Mouse (Mus musculus): ENCODE data around the gene Comt. TPM values are rescaled to one million over a fixed set of nuclear protein-coding genes. Genes with fewer than 3 reads are reported as not detected.

The Comt gene
- polyA plus RNA-seq, 1 experiment: 96.2 TPM

- no peak for TF ChIP-seq USF1 (IDR thresholded peaks at IDR 0.05; ENCODE audit: low read depth)
- TF ChIP-seq MYOD1 (IDR thresholded peaks at IDR 0.05; ENCODE audit: control insufficient read depth, insufficient read length, low read depth): no peak
- TF ChIP-seq MAX (IDR thresholded peaks at IDR 0.05): no peak
- peaks cover 38% of the 10 kb centered on the region for H3K36me3 ChIP-seq (ENCODE audit: control insufficient read depth, insufficient read depth)
Measured at GRCm38 (mm10) chr16:18420571-18420970, 6.1 kb downstream of the Comt start.

GRCm38 (mm10) chr16:18419603-18420026 is 7.0 kb downstream of the Comt start:
- TF ChIP-seq CEBPB (IDR thresholded peaks at IDR 0.05; ENCODE audit: low read depth) (no peak), CTCF (IDR thresholded peaks at IDR 0.05; ENCODE audit: control insufficient read depth, insufficient read depth, insufficient read length) (no peak), MAX (IDR thresholded peaks at IDR 0.05) (no peak), MYOG (IDR thresholded peaks at IDR 0.05; ENCODE audit: control insufficient read depth, extremely low read depth, insufficient read length) (no peak), FOSL1 (IDR thresholded peaks at IDR 0.05; ENCODE audit: insufficient read depth, low read length, poor library complexity, severe bottlenecking) (no peak), MYOD1 (IDR thresholded peaks at IDR 0.05; ENCODE audit: control insufficient read depth, insufficient read length, low read depth) (no peak), USF1 (IDR thresholded peaks at IDR 0.05; ENCODE audit: low read depth) (no peak)
- peaks cover 46% of the 10 kb centered on the region for H3K36me3 ChIP-seq (ENCODE audit: control insufficient read depth, insufficient read depth)
- H3ac ChIP-seq (ENCODE audit: control insufficient read depth, insufficient read length, low read depth): no peak overlapping the region
- peaks cover 32% of the 10 kb centered on the region for H3K79me3 ChIP-seq (ENCODE audit: low read depth)
- peaks cover 79% of the 10 kb centered on the region for H3K79me2 ChIP-seq (ENCODE audit: control insufficient read depth, insufficient read depth)
- no peaks in the 10 kb centered on the region for H3K27me3 ChIP-seq (ENCODE audit: control insufficient read depth, insufficient read depth, insufficient read length)
- H3K4me3 ChIP-seq (ENCODE audit: insufficient read depth, poor library complexity, severe bottlenecking): no peak overlapping the region

More at GRCm38 (mm10) chr16:18420571-18420970, 6.1 kb downstream of the Comt start:
- Histone ChIP-seq H3ac (ENCODE audit: control insufficient read depth, insufficient read length, low read depth) (no peak overlapping the region), H3K79me2 (ENCODE audit: control insufficient read depth, insufficient read depth) (peaks cover 79% of the 10 kb centered on the region), H3K79me3 (ENCODE audit: low read depth) (peaks cover 34% of the 10 kb centered on the region), H3K27me3 (ENCODE audit: control insufficient read depth, insufficient read depth, insufficient read length) (no peaks in the 10 kb centered on the region), H3K4me3 (ENCODE audit: insufficient read depth, poor library complexity, severe bottlenecking) (no peak overlapping the region)

GRCm38 (mm10) chr16:18418756-18419602 is 7.7 kb downstream of the Comt start:
- Histone ChIP-seq H3K4me3 (ENCODE audit: insufficient read depth, poor library complexity, severe bottlenecking) (no peak overlapping the region), H3K79me3 (ENCODE audit: low read depth) (peaks cover 30% of the 10 kb centered on the region), H3ac (ENCODE audit: control insufficient read depth, insufficient read length, low read depth) (no peak overlapping the region), H3K36me3 (ENCODE audit: control insufficient read depth, insufficient read depth) (peaks cover 50% of the 10 kb centered on the region), H3K27me3 (ENCODE audit: control insufficient read depth, insufficient read depth, insufficient read length) (no peaks in the 10 kb centered on the region), H3K79me2 (ENCODE audit: control insufficient read depth, insufficient read depth) (peaks cover 79% of the 10 kb centered on the region)
- TF ChIP-seq CTCF (IDR thresholded peaks at IDR 0.05; ENCODE audit: control insufficient read depth, insufficient read depth, insufficient read length) (no peak), FOSL1 (IDR thresholded peaks at IDR 0.05; ENCODE audit: insufficient read depth, low read length, poor library complexity, severe bottlenecking) (no peak), CEBPB (IDR thresholded peaks at IDR 0.05; ENCODE audit: low read depth) (no peak), MYOD1 (IDR thresholded peaks at IDR 0.05; ENCODE audit: control insufficient read depth, insufficient read length, low read depth) (no peak), MAX (IDR thresholded peaks at IDR 0.05) (no peak)

GRCm38 (mm10) chr16:18417491-18417890 is 9.2 kb downstream of the Comt start:
- peaks cover 72% of the 10 kb centered on the region for H3K79me2 ChIP-seq (ENCODE audit: control insufficient read depth, insufficient read depth)
- TF ChIP-seq FOSL1 (IDR thresholded peaks at IDR 0.05; ENCODE audit: insufficient read depth, low read length, poor library complexity, severe bottlenecking) (no peak), CTCF (IDR thresholded peaks at IDR 0.05; ENCODE audit: control insufficient read depth, insufficient read depth, insufficient read length) (no peak), MAX (IDR thresholded peaks at IDR 0.05) (no peak), MYOG (IDR thresholded peaks at IDR 0.05; ENCODE audit: control insufficient read depth, extremely low read depth, insufficient read length) (no peak), MYOD1 (IDR thresholded peaks at IDR 0.05; ENCODE audit: control insufficient read depth, insufficient read length, low read depth) (no peak), USF1 (IDR thresholded peaks at IDR 0.05; ENCODE audit: low read depth) (no peak), CEBPB (IDR thresholded peaks at IDR 0.05; ENCODE audit: low read depth) (no peak)
- H3K79me3 ChIP-seq (ENCODE audit: low read depth): peaks cover 24% of the 10 kb centered on the region
- H3K27me3 ChIP-seq (ENCODE audit: control insufficient read depth, insufficient read depth, insufficient read length): no peaks in the 10 kb centered on the region
- no peak overlapping the region for H3ac ChIP-seq (ENCODE audit: control insufficient read depth, insufficient read length, low read depth)
- H3K36me3 ChIP-seq (ENCODE audit: control insufficient read depth, insufficient read depth): peaks cover 46% of the 10 kb centered on the region
- H3K4me3 ChIP-seq (ENCODE audit: insufficient read depth, poor library complexity, severe bottlenecking): no peak overlapping the region

GRCm38 (mm10) chr16:18416837-18417236 is 9.8 kb downstream of the Comt start:
- H3K36me3 ChIP-seq (ENCODE audit: control insufficient read depth, insufficient read depth): peaks cover 46% of the 10 kb centered on the region
- H3K4me3 ChIP-seq (ENCODE audit: insufficient read depth, poor library complexity, severe bottlenecking): no peak overlapping the region
- no peak overlapping the region for H3ac ChIP-seq (ENCODE audit: control insufficient read depth, insufficient read length, low read depth)
- no peak for TF ChIP-seq MAX (IDR thresholded peaks at IDR 0.05)
- TF ChIP-seq CTCF (IDR thresholded peaks at IDR 0.05; ENCODE audit: control insufficient read depth, insufficient read depth, insufficient read length): no peak
- no peak for TF ChIP-seq MYOD1 (IDR thresholded peaks at IDR 0.05; ENCODE audit: control insufficient read depth, insufficient read length, low read depth)
- no peak for TF ChIP-seq FOSL1 (IDR thresholded peaks at IDR 0.05; ENCODE audit: insufficient read depth, low read length, poor library complexity, severe bottlenecking)
- TF ChIP-seq USF1 (IDR thresholded peaks at IDR 0.05; ENCODE audit: low read depth): no peak
- TF ChIP-seq CEBPB (IDR thresholded peaks at IDR 0.05; ENCODE audit: low read depth): no peak
- TF ChIP-seq MYOG (IDR thresholded peaks at IDR 0.05; ENCODE audit: control insufficient read depth, extremely low read depth, insufficient read length): no peak
- H3K79me3 ChIP-seq (ENCODE audit: low read depth): peaks cover 23% of the 10 kb centered on the region
- no peaks in the 10 kb centered on the region for H3K27me3 ChIP-seq (ENCODE audit: control insufficient read depth, insufficient read depth, insufficient read length)
- peaks cover 66% of the 10 kb centered on the region for H3K79me2 ChIP-seq (ENCODE audit: control insufficient read depth, insufficient read depth)

Data from C2C12 (cell line).